Mouse (Mus musculus): ENCODE measurements around the gene Gpr157.
A peak's percentile ranks its signal among the peaks of the same experiment; 100 is the strongest.

Gene Gpr157

DNA sequence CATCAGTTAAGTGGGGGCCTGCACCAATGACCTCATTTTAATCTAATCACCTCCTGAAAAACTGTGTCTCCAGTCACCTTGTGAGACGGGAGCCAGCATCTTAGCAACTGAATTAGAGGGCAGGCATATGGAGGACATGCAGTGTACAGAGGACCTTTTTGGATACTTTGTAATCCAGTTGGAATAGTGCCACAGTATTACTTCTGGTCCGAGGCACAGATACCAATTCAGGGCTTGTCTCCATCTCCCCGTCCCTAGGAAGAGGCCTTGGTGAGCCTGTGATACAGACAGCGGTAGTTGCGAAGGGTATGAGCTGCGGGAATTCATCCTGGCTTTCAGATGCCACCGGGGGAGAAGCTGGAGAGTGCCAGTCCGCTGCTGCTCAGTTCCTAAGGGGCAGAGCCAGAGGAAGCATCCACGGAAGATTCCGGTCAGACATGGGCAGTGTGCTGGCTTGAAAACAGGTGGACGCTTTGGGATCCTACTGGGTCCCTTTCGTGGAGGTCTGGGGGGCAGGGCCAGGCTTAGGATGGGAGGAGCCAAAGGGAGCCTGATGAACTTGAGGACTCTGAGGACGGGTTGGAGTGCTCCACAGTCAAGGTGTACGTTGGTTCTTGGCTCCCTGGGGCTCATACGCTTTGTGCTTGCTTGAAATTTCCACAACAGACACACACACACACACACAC lies 14.6 kb upstream of the Gpr157 start:
- no peak for DNase-seq (ENCODE audit: low spot score)

DNA sequence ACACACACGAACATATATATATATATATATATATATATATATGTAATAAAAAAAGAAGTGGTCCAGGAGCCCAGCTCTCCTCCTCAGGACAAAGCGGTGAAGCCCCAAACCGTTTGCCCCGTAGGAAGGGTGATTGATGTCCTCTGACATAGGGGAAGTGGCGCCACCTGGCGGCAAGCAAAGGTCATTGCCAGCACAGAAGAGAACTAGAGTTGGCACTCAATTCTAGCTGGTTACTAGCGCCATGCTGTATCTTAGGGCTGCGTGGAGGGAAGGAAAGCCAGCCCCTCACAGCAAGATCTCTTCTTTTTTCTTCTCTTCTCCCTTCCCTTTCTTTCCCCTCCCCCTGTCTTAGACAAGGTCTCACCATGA lies 14.1 kb upstream of the Gpr157 start:
- DNase-seq (ENCODE audit: low spot score): no peak

GRCm38 (mm10) chr4:150075350-150075749 lies 11.8 kb upstream of the Gpr157 start:
- DNase-seq (ENCODE audit: low spot score): no peak

DNA sequence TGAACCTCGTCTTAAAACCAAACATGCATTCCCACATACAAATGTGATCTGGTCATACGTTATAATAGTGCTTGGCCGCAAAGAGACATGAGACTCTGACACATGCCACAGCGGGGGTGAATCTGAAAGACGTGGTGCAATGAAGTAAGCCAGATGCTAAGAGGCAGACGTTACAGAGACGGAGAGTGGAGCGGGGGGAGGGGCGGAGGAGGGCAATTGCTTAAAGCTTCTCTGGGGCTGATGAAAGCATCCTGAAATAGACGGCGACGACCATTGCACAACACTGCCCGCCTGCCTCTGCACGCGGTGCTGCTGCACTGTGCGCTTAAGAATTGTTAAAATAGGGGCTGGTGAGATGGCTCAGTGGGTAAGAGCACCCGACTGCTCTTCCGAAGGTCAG lies 11.0 kb upstream of the Gpr157 start:
- peak; percentile 65 for DNase-seq (ENCODE audit: low spot score)

DNA sequence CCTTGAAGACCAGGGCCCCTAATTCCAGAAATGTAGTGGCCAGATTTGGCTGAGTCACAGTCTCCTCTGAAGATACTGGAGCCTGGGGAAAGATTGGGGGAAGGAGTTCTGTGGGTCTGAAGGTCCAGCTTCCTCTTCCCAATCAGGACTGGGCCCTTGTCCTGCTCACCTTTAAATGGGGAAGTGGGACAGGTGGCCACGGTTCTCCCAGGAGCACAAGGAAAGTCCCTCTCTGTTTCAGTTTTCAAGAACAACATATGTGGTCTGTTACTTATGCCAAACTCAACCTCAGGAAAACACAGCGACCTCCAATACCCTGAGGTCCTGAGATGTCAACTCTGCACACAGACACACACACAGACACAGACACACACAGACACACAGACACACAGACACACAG lies 8.5 kb upstream of the Gpr157 start:
- DNase-seq (ENCODE audit: low spot score): no peak

DNA sequence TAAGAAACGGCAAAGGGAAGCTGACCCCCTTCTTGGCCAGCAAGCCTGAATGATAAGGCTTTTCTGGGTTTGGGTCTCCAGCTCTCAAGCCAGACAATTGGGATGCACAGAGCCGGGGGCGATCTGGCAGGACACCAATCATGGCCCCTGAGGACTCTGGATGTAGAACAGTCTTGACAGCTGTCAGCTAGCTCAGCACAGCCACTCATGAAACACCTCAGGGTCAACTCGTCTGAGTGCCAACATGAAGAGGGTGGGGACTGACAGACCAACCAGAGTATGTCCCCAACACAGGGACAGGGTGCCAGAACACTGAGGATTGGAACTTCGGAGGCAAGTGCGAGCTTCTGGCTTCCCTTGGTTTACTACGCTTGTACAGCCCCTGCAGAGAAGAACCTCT lies 7.9 kb upstream of the Gpr157 start:
- no peak for DNase-seq (ENCODE audit: low spot score)

DNA sequence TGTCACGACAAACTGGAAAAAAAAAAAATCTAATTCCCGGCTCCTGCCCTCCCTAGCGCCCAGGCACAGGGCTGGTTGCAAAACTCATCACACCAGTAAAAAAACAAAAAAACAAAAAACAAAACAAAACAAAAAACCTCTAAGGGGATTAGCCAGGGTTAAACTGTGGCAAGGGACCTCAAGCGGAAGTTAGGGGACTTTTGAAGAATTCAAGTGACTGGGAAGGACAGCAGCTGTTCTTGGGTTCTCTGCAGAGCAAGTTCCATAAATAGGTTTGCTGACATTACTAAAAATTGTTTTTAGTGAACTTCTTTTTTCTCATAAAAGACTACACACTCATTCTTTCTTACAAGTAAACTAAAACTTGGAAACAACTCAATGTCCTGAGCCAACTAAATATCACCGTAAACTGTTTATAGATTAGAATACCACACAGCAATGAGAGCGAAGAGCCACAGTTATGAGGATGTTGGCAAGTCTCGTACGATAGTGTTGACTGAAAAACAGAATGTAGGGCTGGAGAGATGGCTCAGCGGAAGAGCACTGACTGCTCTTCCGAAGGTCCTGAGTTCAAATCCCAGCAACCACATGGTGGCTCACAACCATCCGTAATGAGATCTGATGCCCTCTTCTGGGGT lies 6.7 kb upstream of the Gpr157 start:
- DNase-seq (ENCODE audit: low spot score): peak; percentile 58

DNA sequence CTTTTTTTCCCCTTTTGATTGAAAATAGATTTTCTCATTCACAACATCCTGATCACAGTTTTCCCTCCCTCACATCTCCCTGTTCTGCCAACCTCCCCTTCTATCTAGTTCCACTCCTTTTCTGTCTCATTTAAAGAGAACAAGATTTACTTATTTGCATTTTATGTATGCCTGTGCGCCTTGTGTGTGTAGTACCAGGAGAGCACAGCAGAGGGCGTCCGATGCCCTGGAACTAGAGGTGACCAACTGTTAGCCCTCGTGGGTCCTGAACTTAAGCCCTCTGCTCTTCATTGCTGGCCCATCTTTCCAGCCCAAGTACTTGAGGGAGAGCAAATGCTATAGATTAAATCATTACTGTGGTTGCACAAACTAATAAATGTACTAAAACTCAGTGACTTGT lies 1.8 kb upstream of the Gpr157 start:
- no peak for DNase-seq (ENCODE audit: low spot score)

DNA sequence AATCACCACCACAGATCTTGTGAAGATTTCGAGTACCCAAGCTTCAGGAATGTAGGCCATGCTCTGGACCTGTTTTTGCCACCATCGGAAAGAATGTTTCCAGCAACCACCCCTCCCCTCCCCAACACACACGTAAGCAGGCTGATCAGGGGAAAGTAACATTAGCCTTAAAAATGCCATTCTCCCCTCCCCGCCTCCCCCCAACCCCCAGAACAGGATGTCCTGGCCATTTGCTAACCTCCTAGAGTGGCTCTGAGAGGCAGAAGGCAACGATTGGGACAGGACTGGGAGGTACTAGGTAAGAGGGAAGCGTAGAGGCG lies 364 bp upstream of the Gpr157 start:
- DNase-seq (ENCODE audit: low spot score): no peak

DNA sequence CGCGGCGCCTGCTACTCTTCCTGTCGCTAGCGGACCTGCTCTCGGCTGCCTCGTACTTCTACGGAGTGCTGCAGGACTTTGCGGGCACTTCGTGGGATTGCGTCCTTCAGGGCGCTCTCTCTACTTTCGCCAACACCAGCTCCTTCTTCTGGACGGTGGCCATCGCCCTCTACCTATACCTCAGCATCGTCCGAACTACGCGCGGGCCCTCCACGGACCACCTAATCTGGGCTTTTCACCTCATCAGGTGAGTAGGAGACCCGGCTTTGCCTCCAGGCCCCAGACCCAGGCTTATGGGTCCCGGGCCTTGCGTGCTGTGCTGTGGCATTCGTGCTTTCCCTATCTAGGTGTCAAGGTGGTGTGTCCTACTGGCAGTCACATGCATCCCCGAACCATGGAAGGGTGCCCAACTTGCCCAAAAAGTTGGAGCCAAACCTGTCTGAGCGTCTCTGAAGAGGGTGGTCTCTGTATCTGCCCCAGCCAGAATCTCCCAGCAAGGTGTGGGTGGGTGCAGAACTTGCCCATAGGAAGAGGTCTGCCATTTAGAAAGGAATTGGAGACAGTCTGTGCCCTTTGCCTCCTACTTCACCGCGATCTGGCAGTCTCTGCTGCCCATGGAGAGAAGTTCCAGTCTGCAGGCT lies 845 bp downstream of the Gpr157 start:
- DNase-seq (ENCODE audit: low spot score): peak; percentile 45

DNA sequence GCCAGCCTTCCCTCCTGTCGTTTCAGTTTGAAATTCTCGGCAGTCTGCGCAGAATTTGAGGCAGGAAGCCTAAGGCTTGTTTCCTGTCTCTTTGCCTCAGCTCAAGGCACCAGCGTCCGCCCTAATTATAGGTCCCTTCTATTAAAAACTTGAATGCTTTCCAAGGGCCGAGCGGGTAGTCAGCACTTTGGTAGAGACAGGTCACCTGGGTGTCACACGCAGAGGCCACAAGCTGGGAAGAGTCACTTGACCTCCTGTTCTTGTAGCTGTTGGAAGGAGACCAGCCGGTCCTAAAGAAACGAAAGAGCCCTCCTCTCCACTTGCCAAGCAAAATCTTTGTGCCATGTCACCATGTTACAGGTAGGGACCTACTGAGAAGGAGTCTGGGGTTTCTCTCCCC lies 2.0 kb downstream of the Gpr157 start:
- DNase-seq (ENCODE audit: low spot score): peak; percentile 36

GRCm38 (mm10) chr4:150091887-150092582 lies 4.9 kb downstream of the Gpr157 start:
- no peak for DNase-seq (ENCODE audit: low spot score)

GRCm38 (mm10) chr4:150092583-150092902 lies 5.4 kb downstream of the Gpr157 start:
- no peak for DNase-seq (ENCODE audit: low spot score)

- no peak for DNase-seq (ENCODE audit: low spot score)
Measured at GRCm38 (mm10) chr4:150093560-150094462, 6.6 kb downstream of the Gpr157 start.

DNA sequence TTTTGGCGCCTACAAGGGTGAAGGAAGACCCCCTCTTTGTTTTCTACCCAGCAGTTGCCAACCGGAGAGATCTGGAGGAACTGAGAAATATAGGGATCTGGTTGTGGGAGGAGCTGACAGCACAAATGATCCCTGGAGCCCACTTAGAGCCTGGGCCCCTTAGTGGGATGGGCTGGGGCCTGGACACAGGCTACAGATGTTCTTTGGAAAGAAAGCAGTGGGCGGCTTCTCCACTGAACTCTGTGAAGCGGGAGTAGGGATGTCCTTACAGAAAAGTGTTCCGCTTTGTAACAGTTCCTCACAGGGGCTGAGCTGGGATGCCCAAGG lies 7.3 kb downstream of the Gpr157 start:
- no peak for DNase-seq (ENCODE audit: low spot score)

- no peak for DNase-seq (ENCODE audit: low spot score)
Measured at GRCm38 (mm10) chr4:150096309-150096708, 9.1 kb downstream of the Gpr157 start.

DNA sequence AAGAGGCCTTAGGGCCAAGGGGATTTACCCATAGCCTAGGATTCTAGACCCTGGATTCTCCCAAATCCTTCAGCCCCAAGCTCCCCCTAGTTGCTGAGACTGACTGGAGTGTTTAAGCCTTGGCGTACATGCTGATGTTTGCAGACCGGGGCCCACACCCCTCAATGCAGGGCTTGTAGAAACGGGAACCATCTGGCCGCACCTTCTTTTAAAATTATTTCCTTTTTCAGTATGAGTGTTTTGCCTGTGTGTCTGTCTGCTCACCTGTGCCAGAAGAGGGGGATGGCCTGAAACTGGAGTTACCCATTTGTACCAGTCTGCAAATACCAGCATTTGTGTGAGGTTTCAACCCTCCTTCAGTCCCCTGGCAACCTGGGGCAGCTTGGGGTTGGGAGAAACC lies 10.7 kb downstream of the Gpr157 start:
- no peak for DNase-seq (ENCODE audit: low spot score)

GRCm38 (mm10) chr4:150098880-150099279 lies 11.7 kb downstream of the Gpr157 start:
- peak; percentile 81 for DNase-seq (ENCODE audit: low spot score)

- DNase-seq (ENCODE audit: low spot score): no peak
Measured at GRCm38 (mm10) chr4:150102822-150103221, 15.7 kb downstream of the Gpr157 start.

DNA sequence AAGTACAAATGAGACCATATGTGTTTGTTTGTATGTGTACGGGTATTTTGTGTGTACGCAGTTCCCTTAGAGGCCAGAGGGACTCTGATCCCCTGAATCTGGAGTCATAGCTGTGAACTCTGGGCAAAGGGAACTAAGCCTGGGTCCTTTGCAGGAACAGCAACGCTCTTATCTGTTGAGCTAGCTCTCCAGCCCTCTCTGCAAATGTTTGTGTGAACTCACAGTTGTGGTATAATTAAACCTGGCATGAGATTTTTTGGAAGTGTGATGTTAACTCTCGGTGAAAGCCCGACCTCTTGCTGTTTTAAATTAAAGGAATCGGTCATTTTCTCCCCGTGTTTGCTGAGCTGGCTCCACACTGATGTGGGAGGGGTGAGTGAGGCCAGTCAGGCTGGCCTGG lies 18.5 kb downstream of the Gpr157 start:
- DNase-seq (ENCODE audit: low spot score): no peak

DNA sequence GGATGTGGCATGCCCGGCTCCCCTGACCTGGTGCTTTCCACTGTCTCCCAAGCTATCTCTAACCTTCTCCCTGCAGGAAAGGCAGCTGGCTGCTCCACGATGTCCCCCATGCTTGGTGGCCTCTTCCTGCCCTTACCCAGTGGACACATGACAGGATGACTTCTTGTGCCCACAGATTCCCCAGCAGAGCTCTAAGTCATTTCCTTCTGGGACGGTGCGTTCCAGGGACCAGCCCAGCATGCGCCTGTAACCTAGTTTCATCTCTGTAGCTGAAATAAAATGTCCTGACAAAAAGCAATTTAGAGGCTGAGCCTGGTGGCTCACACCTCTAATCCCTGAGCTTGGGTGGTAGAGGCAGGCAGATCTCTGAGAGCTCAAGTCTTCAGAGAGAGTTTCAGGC lies 19.5 kb downstream of the Gpr157 start:
- no peak for DNase-seq (ENCODE audit: low spot score)

- DNase-seq (ENCODE audit: low spot score): no peak
Measured at GRCm38 (mm10) chr4:150109636-150110035, 22.5 kb downstream of the Gpr157 start.

Data from lung, postnatal 25 days (tissue).